Mouse (Mus musculus) ovary, postnatal 10 days (tissue): ENCODE data around the gene Mrpl45.

Experiments
- DNase-seq: peaks from one replicate; pipeline ENCODE4 v3.0.0; 2022; ENCODE audit warnings: low spot score

The Mrpl45 gene

GRCm38 (mm10) chr11:97365556-97365955 is 50.0 kb downstream of the Mrpl45 start:
- DNase-seq, result no peak

DNA sequence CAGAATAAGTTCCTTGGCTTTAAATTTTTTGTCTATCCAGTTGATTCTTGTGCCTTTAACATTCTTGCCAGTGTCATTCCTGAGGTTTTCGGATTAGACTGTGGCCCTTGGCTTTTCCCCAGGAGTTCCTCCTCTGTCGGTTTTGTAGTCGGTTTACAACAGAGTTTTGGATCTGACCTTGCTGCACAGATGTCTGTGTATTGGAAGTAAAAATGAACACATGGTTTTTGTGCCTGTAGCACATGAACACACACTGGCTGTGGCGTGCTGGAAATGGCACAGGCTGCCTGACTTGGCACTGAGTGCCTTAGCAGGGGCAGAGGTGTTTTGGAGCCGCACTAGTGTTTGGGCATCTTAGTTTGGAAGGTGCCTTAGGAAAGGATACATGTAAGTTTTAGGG is 53.0 kb downstream of the Mrpl45 start:
- DNase-seq, result no peak

- no peak for DNase-seq
Measured at GRCm38 (mm10) chr11:97370329-97371091, 55.0 kb downstream of the Mrpl45 start.

DNA sequence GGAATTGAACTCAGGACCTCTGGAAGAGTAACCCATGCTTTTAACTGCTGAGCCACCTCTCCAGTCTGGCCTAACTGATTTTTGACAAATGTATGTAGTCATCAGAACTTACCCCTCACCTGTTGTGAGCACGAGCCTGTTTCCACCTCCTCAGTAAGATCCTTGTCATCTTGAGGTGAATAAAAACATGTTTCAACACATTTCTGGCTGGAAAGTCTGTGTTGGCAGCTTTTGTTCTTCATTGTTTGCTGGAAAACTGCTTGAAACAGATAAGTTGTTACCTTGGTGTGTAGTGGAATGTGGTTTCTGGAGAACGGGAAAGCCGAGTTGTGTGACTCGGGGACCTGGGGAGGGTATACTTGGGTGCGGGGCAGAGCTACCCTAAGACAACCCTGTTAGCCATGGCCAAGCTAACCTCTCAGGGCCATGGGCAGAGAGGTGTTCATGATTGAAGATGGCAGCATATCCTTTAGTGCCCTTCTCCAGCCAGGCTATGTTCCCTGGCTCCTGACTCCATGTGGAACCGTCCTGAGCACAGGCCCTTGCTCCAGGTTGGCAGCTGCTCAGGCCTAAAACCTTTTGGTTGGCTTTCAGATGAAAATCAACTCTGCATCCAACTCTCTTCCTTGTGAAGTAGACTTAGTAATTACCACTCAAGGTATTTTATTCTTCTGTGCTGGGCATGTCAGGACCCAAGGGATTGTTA is 56.8 kb downstream of the Mrpl45 start:
- no peak for DNase-seq

GRCm38 (mm10) chr11:97373402-97373801 is 57.9 kb downstream of the Mrpl45 start:
- DNase-seq, result no peak
